Mouse (Mus musculus): Measurements from ENCODE around the gene Ablim2. TPM values are rescaled to one million over a fixed set of nuclear protein-coding genes. Genes with fewer than 3 reads are reported as not detected.

The Ablim2 gene
- total and polyA plus RNA-seq, 2 experiments from 2014 or later = 30.0 to 44.6 TPM

GRCm38 (mm10) chr5:35737231-35737901 lies 20.3 kb upstream of the Ablim2 start:
- Histone ChIP-seq H3K9me3 (ENCODE audit: low read length) (no peaks in the 10 kb centered on the region), H3K4me3 (ENCODE audit: low read length) (no peak overlapping the region), H3K27ac (no peak overlapping the region), H3K4me1 (ENCODE audit: insufficient read depth, low read length) (no peaks in the 10 kb centered on the region), H3K36me3 (ENCODE audit: insufficient read depth, low read length) (no peaks in the 10 kb centered on the region), H3K27me3 (ENCODE audit: insufficient read depth, low read length) (peaks cover 6% of the 10 kb centered on the region; the same call in 1 of the 2 replicates), H3K9ac (replicated peaks; ENCODE audit: low read length) (no peak overlapping the region), H3K4me2 (ENCODE audit: low read depth, low read length) (no peak overlapping the region)
- ATAC-seq (peak; percentile 37; the same call in 1 of the 2 replicates), DNase-seq (ENCODE audit: low spot score) (peak; percentile 62)
- 62% methylated on average over 20 of the region's 20 CpGs for WGBS
- peak; percentile 11; the same call in 1 of the 2 replicates for TF ChIP-seq CTCF (IDR thresholded peaks at IDR 0.05; ENCODE audit: low read depth)

GRCm38 (mm10) chr5:35739005-35739404 lies 18.7 kb upstream of the Ablim2 start:
- no peak overlapping the region for H3K4me2 ChIP-seq (ENCODE audit: low read depth, low read length)
- no peaks in the 10 kb centered on the region for H3K36me3 ChIP-seq (ENCODE audit: insufficient read depth, low read length)
- no peak overlapping the region for H3K9ac ChIP-seq (replicated peaks; ENCODE audit: low read length)
- 85% methylated on average over 2 of the region's 2 CpGs for WGBS
- peaks cover 6% of the 10 kb centered on the region; the same call in 1 of the 2 replicates for H3K27me3 ChIP-seq (ENCODE audit: insufficient read depth, low read length)
- DNase-seq (ENCODE audit: low spot score) (no peak), ATAC-seq (no peak)
- no peaks in the 10 kb centered on the region for H3K4me1 ChIP-seq (ENCODE audit: insufficient read depth, low read length)
- H3K9me3 ChIP-seq (ENCODE audit: low read length) = no peaks in the 10 kb centered on the region
- H3K4me3 ChIP-seq (ENCODE audit: low read length) = no peak overlapping the region
- no peak for TF ChIP-seq CTCF (IDR thresholded peaks at IDR 0.05; ENCODE audit: low read depth)
- H3K27ac ChIP-seq = no peak overlapping the region

GRCm38 (mm10) chr5:35739536-35740278 lies 18.0 kb upstream of the Ablim2 start, which contains the start of gene Sh3tc1:
Sh3tc1 (minus strand) TSS chr5:35739987.
- no peak for TF ChIP-seq CTCF (IDR thresholded peaks at IDR 0.05; ENCODE audit: low read depth)
- Histone ChIP-seq H3K4me2 (ENCODE audit: low read depth, low read length) (no peak within 1 kb of the TSS), H3K27ac (no peak within 1 kb of the TSS), H3K36me3 (ENCODE audit: insufficient read depth, low read length) (no peaks in the 10 kb centered on the region), H3K9ac (replicated peaks; ENCODE audit: low read length) (no peak within 1 kb of the TSS), H3K27me3 (ENCODE audit: insufficient read depth, low read length) (peaks cover 6% of the 10 kb centered on the region; the same call in 1 of the 2 replicates), H3K4me1 (ENCODE audit: insufficient read depth, low read length) (no peaks in the 10 kb centered on the region), H3K9me3 (ENCODE audit: low read length) (no peaks in the 10 kb centered on the region), H3K4me3 (ENCODE audit: low read length) (no peak within 1 kb of the TSS)
- no peak for ATAC-seq
- WGBS = 29% methylated on average over 10 of the region's 10 CpGs
- DNase-seq (ENCODE audit: low spot score) = no peak

GRCm38 (mm10) chr5:35740716-35741115 lies 17.0 kb upstream of the Ablim2 start:
- no peak for TF ChIP-seq CTCF (IDR thresholded peaks at IDR 0.05; ENCODE audit: low read depth)
- no peak overlapping the region for H3K27ac ChIP-seq
- no peak overlapping the region for H3K4me3 ChIP-seq (ENCODE audit: low read length)
- 9% methylated on average over 10 of the region's 10 CpGs for whole genome bisulfite sequencing
- no peaks in the 10 kb centered on the region for H3K36me3 ChIP-seq (ENCODE audit: insufficient read depth, low read length)
- H3K27me3 ChIP-seq (ENCODE audit: insufficient read depth, low read length) = peaks cover 6% of the 10 kb centered on the region; the same call in 1 of the 2 replicates
- no peak overlapping the region for H3K4me2 ChIP-seq (ENCODE audit: low read depth, low read length)
- no peaks in the 10 kb centered on the region for H3K4me1 ChIP-seq (ENCODE audit: insufficient read depth, low read length)
- H3K9me3 ChIP-seq (ENCODE audit: low read length) = no peaks in the 10 kb centered on the region
- no peak overlapping the region for H3K9ac ChIP-seq (replicated peaks; ENCODE audit: low read length)
- DNase-seq (ENCODE audit: low spot score) = no peak
- ATAC-seq = no peak

GRCm38 (mm10) chr5:35741225-35741820 lies 16.4 kb upstream of the Ablim2 start:
- WGBS = 46% methylated on average over 13 of the region's 13 CpGs
- Histone ChIP-seq H3K4me1 (ENCODE audit: insufficient read depth, low read length) (no peaks in the 10 kb centered on the region), H3K9ac (replicated peaks; ENCODE audit: low read length) (no peak overlapping the region)

GRCm38 (mm10) chr5:35743238-35743951 lies 14.3 kb upstream of the Ablim2 start:
- DNase-seq (ENCODE audit: low spot score) = no peak
- Histone ChIP-seq H3K9me3 (ENCODE audit: low read length) (no peaks in the 10 kb centered on the region), H3K4me1 (ENCODE audit: insufficient read depth, low read length) (no peaks in the 10 kb centered on the region), H3K36me3 (ENCODE audit: insufficient read depth, low read length) (no peaks in the 10 kb centered on the region), H3K4me3 (ENCODE audit: low read length) (no peak overlapping the region), H3K4me2 (ENCODE audit: low read depth, low read length) (no peak overlapping the region), H3K27me3 (ENCODE audit: insufficient read depth, low read length) (peaks cover 6% of the 10 kb centered on the region; the same call in 1 of the 2 replicates), H3K9ac (replicated peaks; ENCODE audit: low read length) (no peak overlapping the region), H3K27ac (no peak overlapping the region)
- no peak for TF ChIP-seq CTCF (IDR thresholded peaks at IDR 0.05; ENCODE audit: low read depth)
- no peak for ATAC-seq
- 78% methylated on average over 8 of the region's 8 CpGs for WGBS

More at GRCm38 (mm10) chr5:35741225-35741820, 16.4 kb upstream of the Ablim2 start:
- Histone ChIP-seq H3K4me2 (ENCODE audit: low read depth, low read length) (no peak overlapping the region), H3K27me3 (ENCODE audit: insufficient read depth, low read length) (peaks cover 6% of the 10 kb centered on the region; the same call in 1 of the 2 replicates), H3K27ac (no peak overlapping the region), H3K4me3 (ENCODE audit: low read length) (no peak overlapping the region), H3K9me3 (ENCODE audit: low read length) (no peaks in the 10 kb centered on the region), H3K36me3 (ENCODE audit: insufficient read depth, low read length) (no peaks in the 10 kb centered on the region)
- TF ChIP-seq CTCF (IDR thresholded peaks at IDR 0.05; ENCODE audit: low read depth) = no peak
- no peak for ATAC-seq
- DNase-seq (ENCODE audit: low spot score) = no peak

Measured in hindbrain, postnatal 0 days (tissue).